Mouse (Mus musculus) cerebellum, adult 2 months (tissue): ENCODE results near the gene Gm49395.

Experiments used
- CTCF ChIP-seq: fragments of 200-500 bp; IDR thresholded peaks from 2 replicates; pipeline ENCODE4 v1.5.1; 2011; ENCODE audit warnings: low read depth, mild to moderate bottlenecking, control low read depth, low read length, moderate library complexity, borderline replicate concordance; ENCODE audit not compliant: insufficient read depth
- POLR2A ChIP-seq: fragments of 200-500 bp; IDR thresholded peaks from 2 replicates; pipeline ENCODE4 v1.6.1; 2011; ENCODE audit warnings: low read length, control low read depth, borderline replicate concordance; ENCODE audit not compliant: insufficient read depth

GRCm38 (mm10) chr13:115002155-115002554 lies 99.6 kb downstream of the Gm49395 start:
- TF ChIP-seq CTCF (no peak), POLR2A (no peak)
